Mouse (Mus musculus) adrenal gland, postnatal 36 days (tissue): ENCODE measurements at regions not wholly inside any gene's neighbourhood (a gene's known extent, or its start where the extent isn't known, plus 50 kb on each side); places are given as distances from the start of the nearest gene placed in this dataset.

Experiments
- DNase-seq, 2 experiments: peaks; one replicate each; pipeline ENCODE4 v3.0.0; 2021; ENCODE audit warnings: mixed read lengths in 1 of 2

DNA sequence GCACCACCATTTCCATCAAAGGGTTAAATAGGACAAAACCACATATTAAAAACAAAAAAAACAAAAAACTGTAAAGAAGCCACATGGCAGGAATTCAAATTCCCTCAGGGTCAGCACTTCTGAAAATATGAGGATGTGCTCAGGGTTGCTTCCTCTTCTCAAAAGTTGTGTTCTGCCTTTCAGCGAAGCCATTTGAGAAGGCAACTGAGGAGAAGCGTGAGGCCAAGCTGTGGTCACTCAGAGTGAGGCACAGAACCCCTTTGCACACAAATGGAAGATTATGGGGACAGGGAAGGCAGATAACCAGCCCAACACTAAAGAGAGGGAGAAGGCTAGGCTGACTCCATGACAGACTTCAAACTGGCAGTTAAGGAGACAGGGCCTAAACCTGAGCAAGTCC, 142.8 kb upstream of the Jade1 start:
- no peak for DNase-seq

DNA sequence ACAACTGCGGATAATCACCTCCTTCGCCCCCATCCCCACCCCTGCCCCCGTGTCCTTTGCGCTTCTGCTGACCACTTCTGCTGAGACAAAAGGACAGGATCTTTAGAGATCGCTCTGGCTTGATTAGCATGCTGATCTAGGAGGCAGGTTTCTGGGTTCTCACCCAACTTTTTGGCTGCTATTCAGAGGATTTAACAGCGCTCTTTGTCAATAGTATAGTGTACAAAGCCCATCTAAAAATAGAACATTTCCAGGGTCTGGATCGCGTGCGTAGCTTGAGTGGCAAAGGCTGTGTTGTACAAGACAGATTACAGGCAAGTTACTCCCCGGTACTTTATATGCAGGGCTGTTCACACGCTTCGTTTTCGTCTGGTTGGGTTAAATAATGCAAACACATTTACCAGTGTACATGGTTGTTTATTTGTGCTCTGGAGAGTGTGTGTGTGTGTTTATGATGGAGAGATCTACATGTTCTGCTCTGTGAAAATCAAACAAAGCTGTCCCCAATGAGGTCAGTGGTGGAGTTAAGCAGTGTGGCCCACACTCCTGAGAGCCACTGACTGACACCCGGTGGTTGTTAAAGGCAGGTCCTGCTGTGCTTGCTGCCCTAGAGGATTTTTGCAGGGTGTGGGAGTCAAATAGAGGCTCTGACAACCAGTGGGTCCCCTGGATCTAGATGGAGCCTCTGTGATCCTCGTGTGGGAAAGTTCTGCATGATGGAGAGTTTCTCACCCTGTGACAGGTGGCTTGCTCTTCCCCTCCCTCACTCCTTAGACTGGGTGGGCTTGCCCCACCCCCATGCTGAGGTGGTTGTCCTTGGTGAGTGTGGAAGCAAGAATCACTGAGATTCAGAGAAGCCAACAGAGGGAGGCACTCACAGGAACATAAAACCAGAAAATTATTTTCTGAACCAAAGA, 146.5 kb upstream of the Jade1 start:
- peak; percentile 18 to 21 for DNase-seq

DNA sequence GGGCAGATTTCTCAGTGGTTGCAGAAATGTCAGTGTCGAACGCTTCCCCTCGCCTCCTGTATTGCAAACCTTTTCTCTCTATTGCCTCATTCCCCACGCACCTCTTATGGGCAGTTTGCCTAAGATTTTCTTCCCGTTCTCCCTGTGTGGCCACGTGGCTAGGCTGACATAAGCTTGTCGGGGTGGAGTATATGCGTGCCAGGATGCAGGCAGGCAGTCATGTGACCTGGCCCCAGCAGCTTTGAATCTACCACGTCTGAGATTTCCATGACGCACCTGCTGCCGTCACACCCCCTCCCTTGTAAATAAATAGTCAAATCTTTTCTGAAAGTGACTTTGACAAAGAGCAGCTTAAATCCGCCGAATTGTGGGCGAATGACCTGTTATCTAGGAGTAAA, 147.1 kb upstream of the Jade1 start:
- peak; percentile 74 to 82 for DNase-seq

DNA sequence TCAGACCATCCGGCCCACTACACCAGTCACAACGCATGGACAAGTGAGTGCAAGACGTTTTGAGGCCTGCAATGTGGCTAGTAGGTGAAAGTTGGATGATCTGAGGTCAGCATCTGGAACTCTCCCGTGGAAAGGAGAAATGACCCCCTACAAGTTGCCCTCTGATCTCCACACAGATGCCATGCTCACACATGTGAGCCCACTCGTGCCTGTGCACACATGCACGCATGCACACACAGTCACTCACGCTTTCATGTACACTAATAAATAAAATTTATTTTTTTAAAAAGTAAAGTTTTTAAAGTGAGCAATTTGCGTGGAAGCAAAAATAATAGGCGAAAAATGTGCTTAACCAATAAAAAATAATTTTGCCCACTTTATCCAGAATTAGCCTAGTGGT, 147.5 kb upstream of the Jade1 start:
- DNase-seq, result no peak

DNA sequence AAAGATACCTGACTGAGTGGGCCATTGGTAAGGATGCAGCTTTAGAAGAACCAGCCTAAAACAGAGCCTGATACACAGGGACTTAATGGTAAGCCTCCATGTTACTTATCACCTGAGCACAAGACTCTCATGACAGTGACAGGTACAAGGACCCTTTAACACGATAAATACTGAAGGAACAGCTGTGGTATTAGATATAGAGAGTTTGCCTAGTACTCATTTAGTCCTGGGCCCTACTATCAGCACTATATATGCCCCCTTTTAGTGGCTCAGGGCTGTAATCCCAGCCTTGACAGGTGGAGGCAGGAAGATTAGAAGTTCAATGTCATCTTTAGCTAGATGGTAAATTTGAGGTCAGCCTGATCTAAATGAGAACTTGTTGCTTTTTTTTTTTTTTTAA, 148.0 kb upstream of the Jade1 start:
- no peak for DNase-seq

DNA sequence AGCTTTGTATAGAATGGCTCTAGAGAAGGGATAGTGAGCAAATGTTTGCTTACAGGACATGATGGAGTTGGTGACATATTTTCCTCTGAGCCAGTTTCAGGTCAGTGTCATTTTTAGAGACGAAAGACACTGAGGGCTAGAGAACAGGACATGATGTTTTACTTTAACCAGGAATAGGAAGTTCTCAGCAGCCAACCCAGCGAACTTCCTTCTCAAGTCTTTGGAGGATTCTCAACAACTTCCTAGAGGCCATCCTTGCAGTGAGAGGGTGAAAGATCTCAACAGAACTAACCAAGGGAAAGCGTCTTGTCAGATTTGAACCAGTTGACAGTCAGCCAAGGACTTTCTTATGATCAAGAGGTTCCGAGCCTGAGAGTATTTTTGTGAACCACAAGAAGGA, 153.7 kb upstream of the Jade1 start:
- no peak for DNase-seq

DNA sequence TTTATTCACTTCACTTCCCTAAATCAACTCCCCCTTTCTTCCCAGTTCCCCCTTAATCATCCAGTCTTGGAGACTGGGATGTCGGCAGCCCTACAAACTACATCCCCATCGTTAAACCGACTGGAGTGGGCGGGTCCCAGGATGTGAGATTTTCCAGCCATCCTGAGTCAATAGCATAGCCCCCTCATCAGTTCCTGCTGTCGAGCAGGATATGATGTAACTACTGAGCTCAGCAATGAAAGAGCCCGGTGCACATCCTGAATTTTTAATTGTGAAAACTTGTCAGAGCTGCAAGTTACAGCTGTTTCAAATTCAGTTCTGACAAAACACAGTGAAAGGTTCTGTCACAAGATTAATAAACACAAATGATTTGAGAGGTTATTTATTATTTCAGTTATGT, 165.7 kb upstream of the Jade1 start:
- DNase-seq, result no peak

DNA sequence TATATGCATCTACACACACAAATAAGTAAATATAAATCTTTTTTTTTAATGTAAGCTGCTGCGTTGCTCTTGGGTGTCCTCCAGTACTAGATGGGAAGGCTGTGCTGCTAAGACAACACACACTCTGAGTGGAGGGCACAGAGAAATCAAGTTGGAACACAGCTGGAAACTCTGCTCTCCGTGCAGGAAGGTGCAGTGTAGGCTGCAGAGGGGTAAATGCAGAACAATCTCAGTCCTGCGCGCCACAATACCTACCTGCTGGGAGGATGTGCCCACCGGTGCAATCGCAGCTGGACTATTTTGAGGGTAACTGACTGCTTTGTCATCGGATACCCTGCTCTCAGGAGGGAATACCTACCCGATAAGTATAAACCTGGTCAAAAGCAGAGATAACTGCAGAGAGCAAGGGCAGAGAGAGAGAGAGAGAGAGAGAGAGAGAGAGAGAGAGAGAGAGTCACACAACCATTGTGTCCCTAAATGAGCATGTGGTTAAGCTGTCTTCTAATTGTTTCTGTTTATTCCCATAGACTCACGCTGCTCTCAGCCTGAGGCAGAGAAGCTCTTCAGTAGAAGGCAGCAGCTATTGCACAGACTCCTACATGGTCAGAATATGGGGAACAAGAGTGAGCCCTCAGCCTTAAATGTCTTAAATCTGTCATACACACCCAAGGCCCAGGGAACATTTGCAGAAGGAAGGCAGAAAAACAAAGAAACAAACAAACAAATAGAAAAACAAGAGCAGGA, 167.9 kb upstream of the Jade1 start:
- no peak for DNase-seq

DNA sequence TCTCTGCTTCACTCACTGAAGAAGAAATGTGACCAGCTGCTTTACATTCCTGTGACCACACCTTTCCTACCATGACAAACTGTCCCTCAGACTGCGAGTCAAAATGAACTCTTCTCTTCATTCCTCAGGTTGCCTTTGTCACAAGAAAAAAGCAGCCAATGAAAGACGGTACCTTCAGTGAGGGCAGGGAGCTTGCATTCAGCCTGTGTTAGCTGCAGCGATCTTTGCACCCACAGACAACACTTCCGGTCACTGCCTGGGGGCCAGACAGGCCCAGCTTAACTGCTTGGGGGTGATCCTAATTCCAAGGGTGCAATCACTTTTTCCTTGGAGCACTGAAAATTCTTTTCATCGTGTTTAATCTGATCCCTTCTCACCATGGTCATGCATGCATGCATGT, 169.2 kb upstream of the Jade1 start:
- DNase-seq, result no peak

DNA sequence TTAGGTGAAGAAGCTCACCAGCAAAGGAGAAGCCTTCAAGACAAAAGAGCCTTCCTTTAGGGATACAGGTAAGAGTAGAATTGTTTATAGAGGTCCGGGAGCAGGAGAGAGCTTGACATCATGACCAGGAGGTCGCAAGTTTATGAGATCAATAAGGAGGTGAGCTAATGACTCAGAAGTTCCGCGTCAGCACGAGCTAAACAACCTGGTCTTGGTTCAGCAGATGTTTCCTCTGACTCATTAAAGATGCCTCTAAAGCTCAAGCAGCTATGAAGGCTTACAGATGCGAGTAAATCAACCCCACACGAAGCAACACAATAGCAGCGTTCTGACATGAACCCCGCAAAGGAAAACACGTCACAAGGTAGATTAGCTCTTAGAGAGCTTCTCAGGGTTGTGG, 171.1 kb upstream of the Jade1 start:
- DNase-seq, result no peak

DNA sequence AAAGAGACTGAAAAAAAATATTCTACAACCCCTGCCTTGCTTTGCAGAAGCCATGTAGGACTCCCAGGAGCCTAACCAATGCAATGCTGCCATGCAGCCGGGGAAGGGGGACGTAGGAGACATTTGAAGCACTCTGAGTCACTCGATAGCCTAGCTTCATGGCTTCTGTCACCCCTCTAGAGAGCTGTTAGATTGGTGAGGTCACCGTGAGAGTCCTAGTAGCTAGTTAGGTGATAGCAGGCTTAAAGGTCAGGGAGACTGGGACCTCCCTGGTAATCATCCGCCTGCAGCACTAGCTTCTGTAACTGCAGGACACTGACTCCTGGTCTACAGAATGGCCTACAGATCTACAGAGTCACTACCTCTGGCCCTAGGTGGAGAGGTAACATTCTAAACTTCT, 177.0 kb upstream of the Jade1 start:
- peak; percentile 10 to 21 for DNase-seq

DNA sequence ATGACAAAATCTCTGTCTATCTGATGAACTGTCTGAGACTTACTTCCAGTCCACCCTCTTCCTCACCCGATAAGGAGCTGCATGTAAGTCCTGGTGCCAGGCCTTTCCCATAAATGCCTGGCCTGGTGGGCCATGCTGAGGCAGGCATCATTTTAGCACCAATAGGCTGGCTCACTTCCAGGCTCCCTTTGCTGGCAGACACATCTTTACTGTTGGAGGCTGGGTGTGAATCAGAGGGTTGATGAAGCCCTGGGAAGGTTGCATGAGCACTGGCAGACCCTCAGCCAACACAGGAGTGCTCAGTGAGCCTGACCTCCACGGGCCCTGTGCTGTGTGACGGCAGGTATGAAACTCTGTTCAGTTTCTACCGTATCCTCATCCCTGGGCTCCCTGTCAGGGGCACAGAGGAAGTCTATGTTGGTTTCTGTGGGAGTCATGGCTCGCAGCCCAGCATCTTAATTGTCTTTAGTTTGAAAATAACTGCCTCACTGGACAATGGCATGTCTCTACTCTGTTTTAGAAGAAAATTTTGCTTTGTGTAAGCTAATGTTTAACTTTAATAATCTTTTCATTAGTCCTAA, 177.6 kb upstream of the Jade1 start:
- DNase-seq, result peak; percentile 29 to 34

DNA sequence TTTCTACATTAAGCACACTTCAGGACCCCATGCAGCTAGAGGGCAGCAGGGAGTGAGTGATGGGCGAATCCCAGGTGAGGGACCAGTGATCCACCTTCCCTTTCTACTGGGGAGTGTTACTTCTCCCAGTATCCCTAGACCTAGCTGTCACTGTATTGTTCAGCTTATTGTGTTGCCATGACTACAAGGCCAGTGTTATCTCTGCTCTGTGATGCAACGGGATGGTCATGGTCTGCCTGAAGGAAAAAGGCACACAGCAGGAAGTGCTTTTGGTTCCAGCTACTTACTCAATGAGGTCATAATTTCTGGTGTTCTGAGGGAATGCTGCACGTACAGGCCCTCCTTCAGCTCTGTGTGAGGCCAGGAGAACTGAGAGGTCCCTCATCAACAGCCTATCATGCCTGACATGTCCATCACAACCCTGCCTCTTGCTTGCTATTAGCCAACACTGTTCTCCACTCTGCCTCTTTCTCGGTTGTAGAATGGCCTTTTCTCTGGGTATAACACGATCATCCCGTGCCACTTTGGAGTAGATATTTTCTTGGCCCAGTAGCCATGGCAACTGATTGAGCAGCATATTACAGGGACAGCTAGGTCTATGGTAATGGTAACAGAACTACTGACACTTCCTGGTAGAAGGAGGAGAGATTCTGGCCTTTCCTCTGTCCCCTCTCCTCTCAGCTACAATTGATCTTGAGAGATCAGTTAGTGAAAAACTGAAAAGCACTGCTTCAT, 178.5 kb upstream of the Jade1 start:
- DNase-seq, result peak; percentile 47 to 49

DNA sequence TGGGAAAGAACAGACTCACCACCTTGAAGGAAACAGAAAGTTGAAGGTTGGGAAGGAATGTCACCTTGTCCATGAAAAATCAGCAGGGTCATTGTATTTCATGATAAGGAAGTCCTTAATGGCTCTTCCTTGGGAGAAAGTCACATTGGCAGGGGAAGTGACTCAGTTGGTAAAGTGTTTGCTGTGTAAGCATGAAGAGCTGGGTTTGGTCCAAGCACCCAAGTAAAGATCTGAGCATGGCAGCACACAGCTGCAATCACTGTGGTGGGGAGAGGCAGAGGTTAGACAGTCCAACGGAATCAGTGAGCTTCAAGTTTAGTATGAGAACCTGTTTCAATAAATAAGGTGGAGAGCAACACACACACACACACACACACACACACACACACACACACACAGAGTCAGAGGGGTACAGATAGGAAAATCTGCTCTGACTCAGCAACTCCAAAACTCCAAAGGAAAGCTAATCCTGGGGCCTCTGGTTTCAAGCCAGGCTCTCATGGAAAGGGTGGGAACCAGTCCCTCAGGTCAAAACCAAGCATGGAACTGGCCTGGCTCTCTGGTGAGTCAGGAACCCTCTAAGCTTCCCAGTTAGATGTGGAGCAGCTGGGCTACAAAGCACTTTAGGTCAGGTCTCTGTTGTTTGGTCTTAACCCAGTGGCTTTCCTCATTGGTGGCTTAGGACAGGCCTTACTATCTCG, 180.2 kb upstream of the Jade1 start:
- DNase-seq, result no peak

DNA sequence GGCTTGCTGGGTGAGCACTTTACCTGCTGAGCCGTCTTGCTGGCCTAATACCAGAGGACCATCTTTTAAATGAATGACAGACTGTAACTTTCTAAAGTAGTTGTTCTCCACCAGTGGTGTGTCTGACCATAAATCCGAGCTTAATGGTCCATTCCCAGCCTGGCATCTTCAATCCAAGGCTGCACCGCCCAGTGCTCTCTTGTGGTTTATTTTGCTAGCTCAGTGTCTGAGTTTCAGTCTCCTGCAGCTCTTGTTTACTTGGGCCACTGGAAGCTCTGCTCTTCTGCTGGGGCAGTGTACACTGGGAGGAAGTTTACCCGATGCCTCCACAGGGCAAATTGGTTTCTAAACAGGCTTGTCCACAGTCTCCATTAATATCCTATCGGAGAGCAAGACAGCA, 182.3 kb upstream of the Jade1 start:
- no peak for DNase-seq

DNA sequence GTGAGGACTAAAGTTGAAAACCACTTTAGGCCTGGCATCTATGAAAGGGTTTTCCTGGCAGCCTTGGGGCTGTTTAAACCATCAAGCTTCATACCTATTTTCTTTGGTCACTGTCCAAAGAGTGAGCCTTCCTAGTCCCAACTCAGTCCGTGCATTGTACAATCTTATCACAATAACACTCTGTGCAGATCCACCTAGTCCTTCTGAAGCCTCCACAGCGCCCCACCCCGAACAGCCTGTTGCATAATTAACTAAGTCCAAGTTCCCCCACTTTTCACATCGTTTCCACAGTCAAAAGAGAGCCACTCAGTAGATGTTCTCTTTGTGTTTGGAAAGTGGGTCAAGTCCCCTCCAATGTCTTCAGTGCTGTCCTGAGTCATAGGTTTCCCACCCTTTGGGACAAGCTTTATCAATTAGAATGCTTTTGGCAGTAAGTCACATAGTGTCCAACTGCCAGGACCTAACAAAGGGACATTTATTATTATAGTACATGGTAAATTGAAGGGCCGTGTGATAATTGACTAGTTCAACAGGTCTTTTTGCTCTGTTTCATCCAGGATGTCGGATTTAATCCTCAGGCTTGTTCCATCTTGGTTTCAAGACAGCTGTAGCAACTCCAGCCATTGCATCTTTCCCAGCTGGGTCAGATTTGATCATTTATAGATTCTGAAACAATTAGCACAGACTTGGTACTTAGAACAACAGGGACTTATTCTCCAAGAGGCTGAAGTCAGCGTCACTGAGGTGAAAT, 187.0 kb upstream of the Jade1 start:
- DNase-seq, result no peak

DNA sequence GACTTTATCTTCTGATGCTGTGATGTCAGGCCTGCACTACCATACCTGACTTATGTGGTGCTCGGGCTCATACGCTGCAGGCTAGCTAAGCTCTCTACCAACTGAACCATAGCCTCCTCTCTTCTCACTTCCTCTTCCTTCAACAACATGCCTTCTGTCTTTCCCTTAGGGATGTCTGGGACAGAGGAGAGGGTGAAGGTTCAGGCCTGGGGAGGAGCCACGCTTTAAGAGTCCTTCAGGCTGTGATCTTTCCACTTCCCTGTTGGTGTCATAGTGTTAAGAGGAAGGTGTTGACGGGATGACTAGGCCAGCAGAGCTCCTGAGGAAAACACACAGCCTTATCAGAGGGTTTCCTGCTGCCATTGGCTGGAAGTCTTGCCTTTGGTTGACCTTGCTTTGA, 188.8 kb upstream of the Jade1 start:
- no peak for DNase-seq

DNA sequence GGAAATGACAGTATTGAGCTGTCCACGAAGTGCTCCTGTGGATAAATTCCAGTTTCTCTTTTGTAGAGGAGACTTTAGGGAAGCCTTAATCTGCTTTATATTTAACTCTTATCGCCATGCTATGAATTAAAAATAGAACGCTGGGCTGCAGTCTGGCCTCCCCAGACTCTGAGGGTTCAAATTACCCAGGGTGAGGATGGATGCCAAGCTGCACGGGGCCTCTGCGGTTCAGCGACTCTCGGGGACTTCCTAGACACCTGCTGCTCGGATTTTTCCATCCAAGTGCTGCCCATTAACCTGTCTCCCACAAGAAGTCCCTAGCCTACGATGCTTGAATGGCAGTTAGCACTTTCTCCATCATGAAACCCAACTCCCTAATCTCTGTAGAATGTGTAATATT, 189.3 kb upstream of the Jade1 start:
- no peak for DNase-seq

DNA sequence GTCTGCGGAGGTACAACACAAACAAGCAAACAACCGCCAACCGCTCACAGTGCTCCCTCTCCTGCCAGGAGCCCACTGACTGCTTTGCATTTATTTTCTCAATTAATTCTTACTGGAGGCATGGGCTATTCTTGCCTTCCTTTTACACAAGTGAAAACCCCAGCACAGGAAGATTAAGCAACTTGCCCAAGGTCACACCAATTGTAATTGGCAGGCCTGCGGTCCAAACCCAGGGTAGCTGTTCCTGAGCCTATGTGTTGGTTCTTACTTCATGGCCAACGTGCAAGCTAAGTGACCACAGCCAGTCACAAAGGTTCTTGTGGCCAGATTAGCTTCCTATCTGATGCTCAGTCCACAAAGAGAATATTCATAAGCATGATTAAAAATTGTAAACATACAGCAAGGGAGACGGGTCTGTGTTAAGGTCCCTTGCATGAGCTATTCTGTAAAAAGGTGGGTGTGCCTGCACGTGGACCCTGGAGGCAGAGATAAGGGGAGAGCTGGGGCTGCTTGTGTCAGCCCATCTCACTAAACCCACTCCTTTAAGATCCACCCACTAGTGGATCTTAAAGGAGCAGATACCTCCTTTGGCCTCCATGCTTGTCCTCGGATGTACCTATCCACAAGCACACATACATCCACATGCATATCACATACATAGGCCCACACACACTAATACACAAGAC, 190.2 kb upstream of the Jade1 start:
- DNase-seq, result peak; percentile 39 to 52

DNA sequence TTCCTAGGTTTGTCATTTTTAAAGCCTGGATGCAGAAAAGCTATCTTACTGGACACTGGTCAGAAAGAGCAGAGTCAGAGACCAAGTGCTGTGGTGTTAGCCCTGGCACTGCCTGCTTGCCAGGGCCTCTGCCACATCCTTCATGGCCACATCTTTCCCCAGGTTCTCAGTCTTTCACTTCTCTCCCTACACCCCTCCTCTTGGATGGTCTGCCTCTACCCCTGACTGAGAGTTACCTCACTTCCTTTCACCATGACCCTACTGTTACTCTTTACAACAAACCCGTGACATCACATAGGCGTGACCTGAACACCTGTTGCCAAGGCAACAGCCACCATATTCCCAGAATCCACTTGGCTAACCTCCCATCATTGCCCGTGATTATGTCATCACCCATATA, 191.6 kb upstream of the Jade1 start:
- DNase-seq, result no peak

DNA sequence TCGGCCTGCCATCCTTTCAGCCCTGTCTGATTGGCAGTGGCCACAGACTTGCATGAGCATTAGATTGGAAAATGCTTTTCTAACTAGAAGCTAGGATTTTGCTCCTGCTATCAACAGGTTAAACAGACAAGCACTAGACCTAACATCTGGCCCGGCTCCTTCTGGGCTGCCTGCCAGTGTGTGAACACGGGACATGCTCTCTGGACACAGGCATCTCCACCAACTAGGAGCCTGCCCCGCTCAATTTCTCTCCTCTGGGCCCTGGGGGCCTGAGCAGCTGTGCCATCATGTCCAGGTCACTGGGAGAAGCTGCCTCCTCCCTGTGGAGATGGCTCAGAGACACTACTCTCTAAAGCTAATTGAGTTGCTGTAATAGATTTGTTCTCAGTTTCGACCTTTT, 195.3 kb upstream of the Jade1 start:
- DNase-seq, result peak; percentile 49 to 71
